Mouse (Mus musculus): ENCODE measurements at regions not wholly inside any gene's neighbourhood (a gene's known extent, or its start where the extent isn't known, plus 50 kb on each side); places are given as distances from the start of the nearest gene placed in this dataset.
A peak's percentile ranks its signal among the peaks of the same experiment; 100 is the strongest.

GRCm38 (mm10) chr7:71749886-71750285, 398.6 kb upstream of the Gm10295 start:
- Histone ChIP-seq H3K9ac (ENCODE audit: low read depth, low read length) (no peak overlapping the region), H3K4me2 (replicated peaks; ENCODE audit: low read depth) (no peak overlapping the region), H3K27ac (ENCODE audit: low read depth, low read length) (no peak overlapping the region), H3K36me3 (ENCODE audit: control insufficient read depth, insufficient read depth) (no peaks in the 10 kb centered on the region), H3K4me3 (ENCODE audit: low read depth, low read length) (no peak overlapping the region), H3K27me3 (replicated peaks; ENCODE audit: control insufficient read depth, insufficient read depth, low read length) (no peaks in the 10 kb centered on the region), H3K9me3 (ENCODE audit: control insufficient read depth) (no peaks in the 10 kb centered on the region), H3K4me1 (replicated peaks; ENCODE audit: control insufficient read depth, insufficient read depth, low read length) (no peaks in the 10 kb centered on the region)
- 72% methylated on average over 5 of the region's 5 CpGs for WGBS
- ATAC-seq: no peak
- TF ChIP-seq CTCF (IDR thresholded peaks at IDR 0.05; ENCODE audit: low read depth): no peak

- no peak overlapping the region for H3K4me2 ChIP-seq (replicated peaks; ENCODE audit: low read depth)
- no peak for ATAC-seq
- no peak for TF ChIP-seq CTCF (IDR thresholded peaks at IDR 0.05; ENCODE audit: low read depth)
- H3K9me3 ChIP-seq (ENCODE audit: control insufficient read depth): no peaks in the 10 kb centered on the region
- H3K9ac ChIP-seq (ENCODE audit: low read depth, low read length): no peak overlapping the region
- no peaks in the 10 kb centered on the region for H3K4me1 ChIP-seq (replicated peaks; ENCODE audit: control insufficient read depth, insufficient read depth, low read length)
- no peak overlapping the region for H3K4me3 ChIP-seq (ENCODE audit: low read depth, low read length)
- WGBS: 67% methylated on average over 7 of the region's 7 CpGs
- no peaks in the 10 kb centered on the region for H3K36me3 ChIP-seq (ENCODE audit: control insufficient read depth, insufficient read depth)
- no peaks in the 10 kb centered on the region for H3K27me3 ChIP-seq (replicated peaks; ENCODE audit: control insufficient read depth, insufficient read depth, low read length)
- no peak overlapping the region for H3K27ac ChIP-seq (ENCODE audit: low read depth, low read length)
Observed at GRCm38 (mm10) chr7:71746118-71746897, 395.0 kb upstream of the Gm10295 start.

GRCm38 (mm10) chr7:71728509-71728908, 377.2 kb upstream of the Gm10295 start:
- H3K9ac ChIP-seq (ENCODE audit: low read depth, low read length): no peak overlapping the region
- H3K4me3 ChIP-seq (ENCODE audit: low read depth, low read length): no peak overlapping the region
- no peak overlapping the region for H3K27ac ChIP-seq (ENCODE audit: low read depth, low read length)
- H3K9me3 ChIP-seq (ENCODE audit: control insufficient read depth): no peaks in the 10 kb centered on the region
- no peaks in the 10 kb centered on the region for H3K36me3 ChIP-seq (ENCODE audit: control insufficient read depth, insufficient read depth)
- no peaks in the 10 kb centered on the region for H3K27me3 ChIP-seq (replicated peaks; ENCODE audit: control insufficient read depth, insufficient read depth, low read length)
- no peak for TF ChIP-seq CTCF (IDR thresholded peaks at IDR 0.05; ENCODE audit: low read depth)
- no peak overlapping the region for H3K4me2 ChIP-seq (replicated peaks; ENCODE audit: low read depth)
- H3K4me1 ChIP-seq (replicated peaks; ENCODE audit: control insufficient read depth, insufficient read depth, low read length): no peaks in the 10 kb centered on the region
- ATAC-seq: no peak

- Histone ChIP-seq H3K27me3 (replicated peaks; ENCODE audit: control insufficient read depth, insufficient read depth, low read length) (peaks cover 9% of the 10 kb centered on the region), H3K36me3 (ENCODE audit: control insufficient read depth, insufficient read depth) (no peaks in the 10 kb centered on the region), H3K4me1 (replicated peaks; ENCODE audit: control insufficient read depth, insufficient read depth, low read length) (no peaks in the 10 kb centered on the region), H3K4me3 (ENCODE audit: low read depth, low read length) (no peak overlapping the region), H3K9me3 (ENCODE audit: control insufficient read depth) (no peaks in the 10 kb centered on the region), H3K4me2 (replicated peaks; ENCODE audit: low read depth) (no peak overlapping the region), H3K9ac (ENCODE audit: low read depth, low read length) (no peak overlapping the region), H3K27ac (ENCODE audit: low read depth, low read length) (no peak overlapping the region)
- WGBS: 63% methylated on average over 4 of the region's 4 CpGs
- TF ChIP-seq CTCF (IDR thresholded peaks at IDR 0.05; ENCODE audit: low read depth): no peak
- ATAC-seq: no peak
Observed at GRCm38 (mm10) chr7:71708209-71708608, 356.9 kb upstream of the Gm10295 start.

- WGBS: 67% methylated on average over 3 of the region's 3 CpGs
- H3K4me2 ChIP-seq (replicated peaks; ENCODE audit: low read depth): no peak overlapping the region
- no peak for ATAC-seq
- H3K9me3 ChIP-seq (ENCODE audit: control insufficient read depth): no peaks in the 10 kb centered on the region
- TF ChIP-seq CTCF (IDR thresholded peaks at IDR 0.05; ENCODE audit: low read depth): no peak
- H3K27me3 ChIP-seq (replicated peaks; ENCODE audit: control insufficient read depth, insufficient read depth, low read length): peaks cover 9% of the 10 kb centered on the region
- H3K4me3 ChIP-seq (ENCODE audit: low read depth, low read length): no peak overlapping the region
- H3K9ac ChIP-seq (ENCODE audit: low read depth, low read length): no peak overlapping the region
- no peaks in the 10 kb centered on the region for H3K36me3 ChIP-seq (ENCODE audit: control insufficient read depth, insufficient read depth)
- H3K27ac ChIP-seq (ENCODE audit: low read depth, low read length): no peak overlapping the region
- no peaks in the 10 kb centered on the region for H3K4me1 ChIP-seq (replicated peaks; ENCODE audit: control insufficient read depth, insufficient read depth, low read length)
Observed at GRCm38 (mm10) chr7:71706201-71706600, 354.9 kb upstream of the Gm10295 start.

GRCm38 (mm10) chr7:71705426-71706050, 354.3 kb upstream of the Gm10295 start:
- H3K9me3 ChIP-seq (ENCODE audit: control insufficient read depth): no peaks in the 10 kb centered on the region
- H3K27me3 ChIP-seq (replicated peaks; ENCODE audit: control insufficient read depth, insufficient read depth, low read length): peaks cover 9% of the 10 kb centered on the region
- H3K4me2 ChIP-seq (replicated peaks; ENCODE audit: low read depth): peak overlapping the region; percentile 72
- peak overlapping the region; percentile 39 for H3K4me3 ChIP-seq (ENCODE audit: low read depth, low read length)
- 0 out of 2 replicates have a peak, but pooled peaks have one; percentile 25 for ATAC-seq
- H3K27ac ChIP-seq (ENCODE audit: low read depth, low read length): no peak overlapping the region
- whole genome bisulfite sequencing: 1% methylated on average over 59 of the region's 59 CpGs
- no peak for TF ChIP-seq CTCF (IDR thresholded peaks at IDR 0.05; ENCODE audit: low read depth)
- H3K4me1 ChIP-seq (replicated peaks; ENCODE audit: control insufficient read depth, insufficient read depth, low read length): no peaks in the 10 kb centered on the region
- H3K36me3 ChIP-seq (ENCODE audit: control insufficient read depth, insufficient read depth): no peaks in the 10 kb centered on the region
- H3K9ac ChIP-seq (ENCODE audit: low read depth, low read length): peak overlapping the region; percentile 1; the same call in 1 of the 2 replicates

All from intestine, postnatal 0 days (tissue).